Mouse (Mus musculus) erythroid progenitor cell, adult 5-6 weeks (primary cell): Measurements from ENCODE around the gene Zp2. TPM values are rescaled to one million over a fixed set of nuclear protein-coding genes. Genes with fewer than 3 reads are reported as not detected.

Experiments used
- ATAC-seq: replicated peaks from 2 replicates; pipeline ENCODE4 v1.8.0; 2016; ENCODE audit warnings: moderate number of reproducible peaks, mild to moderate bottlenecking, moderate TSS enrichment, inconsistent platforms; ENCODE audit not compliant: poor library complexity, low FRiP score, severe bottlenecking
- total RNA-seq, 2 experiments: library from RNA; stranded (forward) in 1 of 2; stranded (reverse) in 1 of 2; fragments of 150-400 nt in 1 of 2; fragments of 186-747, 209-891 nt in 1 of 2; gene quantifications; 2 replicates each; pipeline versions ENCODE4 v1.2.3 to v1.2.4; 2015 to 2017; ENCODE audit warnings: low replicate concordance in 2 of 2

Zp2 gene
- total RNA-seq (2015; ENCODE audit: low replicate concordance) (not detected in 2 replicates), total RNA-seq (2017; ENCODE audit: low replicate concordance) (not detected in 2 replicates)

DNA sequence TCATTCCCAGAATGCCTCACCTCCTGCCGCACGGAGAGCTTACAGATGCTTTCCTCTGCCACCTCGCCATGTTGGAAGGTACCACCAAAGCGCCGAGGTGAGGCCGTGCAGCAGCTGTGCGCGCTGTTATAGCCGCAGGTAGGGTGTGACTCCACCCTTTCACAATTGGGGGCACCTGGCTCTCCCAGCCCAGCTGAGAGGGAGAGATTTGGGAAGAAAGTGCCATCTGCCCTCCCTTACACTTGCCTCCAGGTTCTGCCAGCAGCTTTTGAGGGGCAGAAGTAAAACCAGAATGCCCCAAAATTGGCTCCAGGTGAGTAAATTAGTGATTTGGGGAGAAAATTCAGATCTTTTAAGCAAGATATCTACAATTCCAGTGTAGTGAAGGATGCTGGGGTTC is at the start of gene Zp2:
Zp2 (minus strand) TSS at position 101 of the 400 bp plus-strand sequence.
- ATAC-seq = no peak

DNA sequence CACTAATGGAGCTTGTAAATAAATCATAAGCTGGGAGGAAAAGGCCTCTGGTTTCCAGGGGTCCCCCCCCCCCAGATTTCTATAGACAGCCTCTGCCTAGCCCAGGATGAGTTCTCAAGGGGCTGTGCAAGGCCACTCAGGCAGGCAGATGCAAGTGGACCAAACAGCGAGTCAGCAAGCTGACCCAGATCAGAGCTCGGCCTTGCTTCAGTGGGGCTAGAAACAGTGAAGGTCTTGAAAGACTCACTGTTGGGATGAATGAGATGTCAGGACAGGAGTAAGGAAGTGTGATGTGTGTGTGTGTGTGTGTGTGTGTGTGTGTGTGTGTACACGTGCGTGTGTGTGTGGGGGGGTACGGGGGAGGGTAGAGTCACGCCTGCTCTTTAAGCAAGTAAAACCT is 47.7 kb upstream of the Zp2 start:
- ATAC-seq = no peak

DNA sequence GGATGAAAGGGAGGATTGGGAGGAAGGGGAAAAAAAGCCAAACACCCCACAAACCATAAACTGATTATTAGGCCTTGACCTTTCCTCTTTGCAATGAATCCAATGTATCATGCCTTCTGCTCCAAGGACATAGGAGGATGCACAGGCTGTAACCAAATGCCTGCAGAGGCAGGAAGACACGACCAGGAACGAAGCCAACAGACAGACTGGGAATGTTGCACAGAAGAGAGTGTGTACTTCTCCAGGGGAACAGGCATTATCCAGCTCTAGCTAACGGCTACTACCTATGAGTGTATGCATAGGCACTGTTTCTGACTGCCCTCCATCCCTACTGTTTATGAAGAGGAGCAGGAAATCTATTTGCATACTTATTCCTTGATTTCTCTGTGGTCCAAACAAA is 47.1 kb upstream of the Zp2 start:
- ATAC-seq = no peak

DNA sequence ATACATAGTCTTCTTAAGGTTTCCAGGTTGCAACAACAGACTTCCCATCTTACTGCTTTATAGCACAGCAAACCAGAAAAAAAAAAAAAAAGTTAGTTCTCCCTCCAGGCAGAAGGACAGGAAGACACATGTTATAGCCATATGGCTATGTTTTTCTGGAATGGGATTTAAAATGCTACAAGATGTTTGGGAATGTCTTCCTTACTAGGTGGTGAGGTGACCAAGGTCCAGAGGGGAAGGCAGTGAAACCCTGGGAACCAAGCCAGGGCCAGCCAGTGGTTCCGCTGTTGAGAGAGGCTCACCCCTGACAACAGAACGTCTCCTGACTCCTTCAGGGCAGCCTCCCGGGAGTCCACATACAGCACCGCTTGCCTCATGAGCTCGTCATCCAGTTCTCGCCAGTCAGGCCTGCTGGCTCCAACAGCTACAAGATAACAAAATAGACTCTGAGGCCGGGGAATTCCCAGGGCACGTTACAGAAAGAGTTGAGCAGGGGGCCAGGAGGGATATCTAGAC is 45.1 kb upstream of the Zp2 start:
- no peak for ATAC-seq

DNA sequence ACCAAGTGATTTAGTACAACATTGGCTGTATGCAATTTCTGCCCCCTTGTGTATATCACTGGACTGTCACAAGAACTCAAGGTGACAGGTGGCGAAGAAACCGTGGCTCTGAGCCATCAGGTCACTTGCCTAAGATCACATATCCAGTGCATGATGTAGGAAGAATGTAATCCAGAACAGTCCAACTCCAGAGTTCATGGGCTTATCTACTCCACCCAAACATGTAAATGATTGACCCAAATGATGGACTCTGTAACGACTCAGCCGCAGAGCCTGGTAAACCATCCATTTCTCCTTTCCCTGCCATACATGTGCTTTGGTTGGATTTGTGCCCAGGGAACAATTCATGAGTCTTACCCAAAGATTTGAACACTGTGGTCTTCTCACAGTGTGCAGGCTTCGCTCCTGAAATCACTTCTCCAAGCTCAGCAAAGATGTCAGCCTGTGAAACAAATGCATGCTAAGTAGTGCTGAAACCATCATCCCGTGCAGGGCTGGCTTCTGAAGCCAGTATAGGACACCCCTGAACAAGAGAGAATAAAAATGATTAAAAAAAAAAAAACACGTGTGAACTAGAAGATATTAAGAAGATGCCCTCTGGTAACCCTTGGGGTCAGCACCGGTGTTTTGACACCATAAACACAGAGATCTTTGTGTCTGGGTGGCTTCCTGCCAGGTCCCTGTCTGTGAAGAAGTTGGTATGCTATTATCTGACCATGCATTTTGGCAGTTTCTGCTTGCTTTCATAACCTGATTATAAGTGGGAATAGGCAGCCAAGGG is 44.5 kb upstream of the Zp2 start:
- no peak for ATAC-seq

DNA sequence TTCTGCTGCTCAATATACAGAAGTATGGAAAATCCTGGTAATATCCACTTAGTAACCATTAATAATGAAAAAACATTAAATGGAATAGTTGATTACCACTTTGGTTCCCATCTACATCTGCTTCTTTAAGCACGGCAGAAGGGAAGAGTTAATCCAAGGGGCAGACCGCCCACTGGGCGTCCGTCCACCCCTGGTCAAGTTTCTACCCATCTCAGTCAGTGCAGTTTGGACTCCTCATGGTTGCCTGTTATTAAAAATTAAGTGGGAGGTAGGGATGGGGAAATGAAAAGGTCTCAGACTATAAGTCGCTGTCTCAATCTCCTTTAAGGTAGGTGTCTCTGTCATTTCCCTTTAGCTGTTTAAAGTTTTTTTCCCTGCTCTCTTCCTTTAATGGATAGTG is 43.9 kb upstream of the Zp2 start:
- no peak for ATAC-seq

DNA sequence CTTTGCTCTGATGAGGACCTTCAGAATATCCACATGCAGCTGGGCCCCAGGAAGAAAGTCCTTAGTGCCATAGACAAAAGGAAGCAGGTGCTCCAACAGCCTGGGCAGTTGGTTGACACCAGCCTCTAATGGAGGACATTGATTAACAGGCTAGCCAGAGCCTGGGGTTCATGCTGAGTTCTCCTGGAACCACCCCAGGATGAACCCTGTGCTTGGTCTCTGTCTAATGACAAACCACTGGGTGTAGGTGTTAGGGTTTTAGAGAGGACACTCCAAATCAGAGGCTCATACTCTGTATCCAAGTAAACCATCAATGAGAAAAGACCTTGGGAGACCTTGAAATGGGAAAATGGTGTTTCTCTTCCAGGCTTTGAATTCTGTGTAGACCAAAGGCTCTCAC is 37.8 kb upstream of the Zp2 start:
- no peak for ATAC-seq

DNA sequence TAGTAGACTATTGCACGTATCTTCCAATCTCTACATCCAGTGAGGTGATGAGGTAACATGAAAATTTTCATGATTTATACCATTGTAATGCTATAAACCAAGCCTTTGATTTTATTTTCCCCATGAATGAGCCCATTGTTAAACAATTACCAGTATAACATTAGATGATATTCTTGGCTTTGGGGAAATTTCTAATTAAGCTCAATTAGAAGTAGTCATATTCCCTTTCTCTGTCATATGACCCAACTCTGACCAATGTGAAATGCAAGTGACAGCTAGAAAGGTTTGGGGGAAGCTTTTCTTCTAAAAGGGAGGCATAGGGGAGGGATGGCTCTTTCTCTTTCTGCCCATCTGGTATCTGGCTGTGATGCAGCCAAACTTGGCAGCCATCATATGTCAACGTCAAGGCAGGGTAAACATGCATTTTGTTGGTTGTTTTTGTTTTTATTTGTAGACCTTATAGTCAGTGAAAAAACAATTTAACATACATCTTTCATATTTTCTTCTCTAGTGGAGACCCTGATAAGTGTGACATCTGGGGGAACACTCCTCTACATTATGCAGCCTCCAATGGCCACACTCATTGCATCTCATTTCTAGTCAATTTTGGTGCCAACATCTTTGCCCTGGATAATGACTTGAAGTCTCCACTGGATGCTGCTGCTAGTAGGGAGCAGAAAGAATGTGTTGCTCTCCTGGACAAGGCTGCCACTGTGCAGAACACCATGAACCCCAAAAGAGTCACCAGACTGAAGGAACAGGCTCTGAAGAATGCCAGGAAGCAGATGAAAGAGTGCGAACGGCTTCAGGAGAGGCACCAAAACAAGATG is 36.5 kb upstream of the Zp2 start:
- no peak for ATAC-seq

DNA sequence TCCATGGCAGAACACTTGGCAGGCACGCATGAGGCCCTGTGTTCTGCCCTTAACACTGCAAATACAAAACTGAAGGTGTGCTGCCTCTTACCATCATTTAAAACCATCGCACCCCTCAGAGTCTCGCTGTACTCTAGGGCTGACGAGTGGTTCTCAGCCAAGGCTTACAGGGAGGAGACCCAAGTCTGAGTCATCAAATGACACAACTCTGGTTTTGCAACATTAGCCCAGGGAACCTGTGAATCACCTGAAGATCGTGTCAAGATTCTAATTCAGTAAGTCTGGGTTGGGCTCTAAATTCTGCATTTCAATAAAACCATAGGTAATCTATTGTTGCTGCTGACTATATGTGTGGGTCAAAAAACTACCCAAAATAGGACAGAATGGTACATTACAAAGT is 35.5 kb upstream of the Zp2 start:
- no peak for ATAC-seq

DNA sequence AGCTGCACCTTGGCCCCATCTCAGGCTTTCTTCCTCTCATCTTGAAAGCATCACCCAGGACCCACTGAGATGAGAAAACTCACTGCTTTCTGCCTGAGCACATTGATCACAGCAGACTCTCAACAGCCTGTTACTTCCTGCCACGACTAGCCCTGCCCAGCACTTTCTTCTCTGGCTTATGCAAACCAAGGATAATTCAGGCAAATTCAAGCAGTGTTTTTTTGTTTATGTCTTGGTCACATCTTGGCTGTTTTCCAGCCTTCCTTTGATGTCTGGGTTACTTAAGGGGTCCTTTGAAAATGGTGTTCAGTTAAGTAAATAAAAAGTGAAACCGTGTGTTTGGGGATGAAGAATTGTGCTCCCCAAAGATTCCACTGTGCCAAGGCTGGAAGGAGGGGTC is 33.8 kb upstream of the Zp2 start:
- no peak for ATAC-seq

DNA sequence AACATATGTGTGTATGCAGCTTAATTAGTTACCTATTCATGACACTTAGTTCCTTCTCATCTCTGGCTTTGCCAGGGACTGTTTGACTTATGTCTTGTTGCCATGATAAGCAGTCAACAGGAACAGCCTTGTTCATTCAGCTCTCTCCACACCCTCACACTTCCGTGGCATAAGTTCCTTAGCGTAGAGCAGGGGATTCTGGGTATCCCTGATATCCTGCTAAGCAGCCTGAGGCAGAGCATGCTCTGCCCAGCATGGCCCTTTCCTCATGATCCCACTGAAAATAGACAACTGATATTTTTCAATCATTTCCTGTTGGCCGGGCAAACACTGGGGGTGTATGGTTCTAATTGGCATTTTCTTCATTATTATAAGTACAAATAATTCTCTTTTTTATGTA is 32.5 kb upstream of the Zp2 start:
- ATAC-seq = no peak

DNA sequence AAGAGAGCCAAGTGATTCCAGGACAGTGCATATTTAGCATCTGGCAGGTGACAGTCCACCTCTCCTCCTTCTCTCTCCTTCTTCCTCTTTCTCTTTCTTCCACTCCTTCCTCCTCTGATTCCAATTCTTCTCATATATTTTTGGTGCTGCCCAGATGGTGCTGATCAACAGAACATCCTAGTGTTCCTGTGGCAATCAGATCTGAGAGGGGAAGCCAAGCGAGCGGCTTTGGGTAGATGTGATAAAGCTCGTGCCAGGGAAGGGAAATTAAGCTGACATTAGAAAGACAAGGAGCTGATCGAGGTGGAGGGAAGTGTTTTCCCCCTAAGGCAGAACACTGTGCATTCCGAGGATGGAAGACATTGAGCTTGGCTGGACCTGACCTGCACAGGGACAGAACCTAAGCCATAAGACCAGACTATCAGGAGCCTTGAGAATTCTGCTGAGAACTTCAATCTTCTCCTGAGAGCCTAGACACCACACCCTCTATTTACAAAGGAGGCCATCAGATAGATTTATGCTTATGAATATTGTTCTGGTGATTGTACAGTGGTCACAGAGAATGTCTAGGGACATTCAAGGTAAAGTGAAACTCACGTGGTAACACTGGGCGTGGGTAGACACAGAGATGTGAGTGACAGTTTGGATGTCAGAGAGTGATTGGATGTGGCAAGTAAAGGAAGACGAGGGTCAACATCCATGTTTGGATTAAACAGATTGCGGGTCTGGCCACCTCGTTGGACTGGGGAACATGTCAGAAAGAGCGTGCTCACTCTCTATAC is 29.8 kb upstream of the Zp2 start:
- ATAC-seq = no peak

DNA sequence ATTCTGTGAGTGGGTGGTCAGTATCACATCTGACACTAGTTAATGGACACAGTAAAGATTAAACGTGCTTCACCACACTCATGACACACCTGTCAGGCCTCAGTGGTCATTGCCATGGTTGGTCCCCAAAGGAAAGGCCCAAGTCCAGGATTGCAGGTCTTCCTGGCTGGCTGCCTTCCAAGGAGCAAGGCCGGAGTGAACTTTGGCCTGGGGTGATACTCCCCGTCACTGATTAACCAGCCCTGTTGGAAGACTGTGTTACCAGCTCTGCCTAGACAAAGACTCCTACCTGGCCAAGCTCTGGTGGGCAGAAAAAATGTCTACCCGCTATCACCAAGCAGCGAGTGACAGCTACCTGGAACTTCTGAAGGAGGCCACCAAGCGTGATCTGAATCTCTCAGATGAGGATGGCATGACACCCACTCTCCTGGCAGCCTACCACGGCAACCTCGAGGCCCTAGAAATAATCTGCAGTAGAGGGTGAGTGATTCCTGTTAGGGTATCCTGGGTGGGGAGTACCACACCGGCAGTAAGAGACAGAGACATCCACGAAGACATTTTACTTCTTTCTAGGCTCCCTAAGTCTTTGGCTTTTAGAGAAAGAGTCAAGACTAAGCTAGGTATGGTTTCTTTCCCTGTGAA is 28.6 kb upstream of the Zp2 start, which contains the start of gene Anks4b:
Anks4b (plus strand) TSS at position 256 of the 642 bp plus-strand sequence.
- ATAC-seq = no peak

DNA sequence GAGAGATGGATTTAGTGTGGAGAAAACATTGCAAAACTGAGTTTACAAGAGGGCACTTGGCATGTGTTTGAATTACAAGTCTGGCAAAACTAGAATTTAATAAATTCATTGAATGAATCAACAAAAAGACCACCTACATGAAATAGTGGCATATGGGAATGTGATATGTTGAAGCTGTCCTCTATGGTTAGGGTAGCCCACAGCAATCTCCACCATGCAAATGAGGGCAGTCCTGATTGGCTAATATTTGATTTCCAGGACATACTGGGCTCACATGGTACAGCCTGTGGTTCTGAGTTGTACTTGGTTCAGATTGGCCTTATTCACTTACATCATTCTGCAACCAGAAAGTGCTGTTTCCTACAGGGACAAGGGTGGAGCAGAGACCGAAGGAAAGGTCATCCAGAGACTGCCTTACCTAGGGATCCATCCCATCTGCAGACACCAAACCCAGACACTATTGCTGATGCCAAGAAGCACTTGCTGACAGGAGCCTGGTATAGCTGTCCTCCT is 27.2 kb upstream of the Zp2 start:
- ATAC-seq = no peak

DNA sequence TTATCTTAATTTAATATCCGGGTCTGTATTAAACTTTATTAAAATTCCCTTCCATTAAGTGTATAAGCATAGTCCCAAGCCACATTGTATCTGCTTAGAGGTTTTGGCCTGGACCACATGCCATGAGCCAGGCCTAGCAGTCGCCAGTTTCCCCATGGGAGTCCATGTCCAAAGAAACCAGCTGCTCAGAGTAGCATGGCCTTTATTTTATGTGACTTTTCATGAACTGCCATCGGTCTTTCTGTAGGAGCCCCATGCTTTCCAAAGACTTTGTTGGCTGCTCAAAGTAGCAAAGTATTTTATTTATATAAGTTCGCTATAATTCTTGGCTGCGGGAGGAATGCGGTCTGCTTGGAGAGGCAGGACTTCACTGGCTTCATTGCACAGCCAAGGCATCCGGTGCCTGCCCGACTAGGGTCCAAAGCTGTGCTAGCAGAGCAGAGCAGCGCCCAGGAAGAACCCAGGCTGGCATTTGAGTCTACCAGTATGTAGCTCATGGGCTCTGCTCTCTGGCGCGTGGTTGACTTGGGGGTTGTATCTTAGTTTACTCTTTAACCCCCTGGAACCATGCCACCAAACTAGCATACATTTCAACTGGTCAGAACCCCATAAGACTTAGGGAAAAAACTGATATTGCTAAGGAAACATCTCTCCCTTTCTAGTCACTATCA is 18.6 kb upstream of the Zp2 start:
- no peak for ATAC-seq

DNA sequence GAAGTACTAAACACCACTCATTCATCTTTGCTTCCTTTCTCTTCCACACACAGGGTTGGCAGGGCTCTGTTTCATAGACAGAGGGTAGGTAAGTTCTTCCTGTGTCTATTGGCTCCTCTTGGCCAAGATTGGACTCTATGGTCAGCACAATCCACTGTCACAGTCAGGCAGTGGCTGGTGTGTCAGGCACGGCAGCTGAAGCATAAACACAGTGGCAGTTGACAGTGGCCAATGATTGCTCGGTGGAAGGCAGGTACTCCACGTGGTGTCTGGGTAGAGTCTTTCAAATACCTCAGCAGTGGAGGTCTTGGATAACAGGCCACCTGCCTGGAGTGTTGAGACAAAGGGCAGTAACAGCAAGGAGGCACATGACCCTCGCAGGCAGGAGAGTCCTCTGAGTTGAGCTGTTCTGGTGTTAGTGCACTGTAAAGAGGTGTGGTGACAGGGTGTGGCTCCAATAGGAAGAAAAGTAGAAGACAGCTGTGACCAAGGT is 13.1 kb upstream of the Zp2 start:
- no peak for ATAC-seq

DNA sequence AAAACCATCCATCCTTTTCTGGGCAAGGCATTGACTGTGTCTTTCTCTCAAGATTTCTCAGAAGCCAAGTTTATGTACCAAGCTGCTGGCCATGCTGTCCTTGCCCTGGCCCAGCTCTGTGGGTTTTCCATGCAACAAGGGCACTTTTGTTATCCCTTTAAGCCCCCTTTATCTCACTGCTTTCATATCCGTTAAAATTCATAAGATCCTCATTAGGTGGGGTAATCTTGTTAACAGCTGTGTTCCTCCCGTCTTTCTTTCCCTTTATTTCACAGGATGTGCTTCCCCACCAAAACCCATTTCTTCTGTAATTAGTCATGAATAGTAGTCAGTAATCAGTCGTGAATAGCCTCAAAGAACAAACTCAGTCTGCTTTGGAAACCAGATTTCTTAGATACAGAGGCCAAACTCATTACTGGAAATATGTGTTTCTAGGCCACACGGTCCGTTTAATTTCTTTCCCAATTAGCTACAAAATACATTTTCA is 12.5 kb upstream of the Zp2 start:
- no peak for ATAC-seq

DNA sequence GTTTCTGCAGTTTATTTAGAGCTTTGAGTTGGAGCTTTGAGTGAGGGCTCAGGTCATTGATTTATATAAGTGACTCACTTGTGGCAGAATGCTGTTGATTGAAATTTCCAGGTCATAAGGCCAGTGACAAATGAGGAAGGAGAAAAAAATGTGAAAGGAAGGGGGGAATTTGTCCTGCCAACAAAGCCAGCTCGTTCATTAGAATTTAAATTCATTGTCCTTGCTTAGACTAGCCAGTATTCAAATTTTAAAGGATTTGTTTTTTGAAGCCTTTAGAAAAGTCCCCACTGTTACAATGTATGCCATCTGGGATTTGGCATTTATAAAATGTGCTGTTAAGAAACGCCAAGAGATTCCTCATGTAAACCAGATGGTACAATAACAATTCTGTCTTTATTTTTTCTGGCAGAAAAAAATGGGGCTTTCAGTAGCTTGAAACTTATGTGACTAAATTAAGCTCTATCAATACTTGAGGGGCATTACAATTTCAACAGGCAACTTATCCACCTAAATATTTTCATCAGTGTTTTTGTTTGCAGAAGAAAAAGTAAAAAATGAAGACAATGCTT is 11.8 kb upstream of the Zp2 start:
- ATAC-seq = no peak
